Mouse (Mus musculus): ENCODE measurements around the gene Zfp64. TPM values are rescaled to one million over a fixed set of nuclear protein-coding genes. Genes with fewer than 3 reads are reported as not detected.

Zfp64 gene
- polyA plus RNA-seq (2014; fragmentation: Illumina TruSeq; extraction: RNeasy Lipid Tissue Mini Kit (QIAGEN cat#74804); ENCODE audit: low replicate concordance): 0.67 TPM

DNA sequence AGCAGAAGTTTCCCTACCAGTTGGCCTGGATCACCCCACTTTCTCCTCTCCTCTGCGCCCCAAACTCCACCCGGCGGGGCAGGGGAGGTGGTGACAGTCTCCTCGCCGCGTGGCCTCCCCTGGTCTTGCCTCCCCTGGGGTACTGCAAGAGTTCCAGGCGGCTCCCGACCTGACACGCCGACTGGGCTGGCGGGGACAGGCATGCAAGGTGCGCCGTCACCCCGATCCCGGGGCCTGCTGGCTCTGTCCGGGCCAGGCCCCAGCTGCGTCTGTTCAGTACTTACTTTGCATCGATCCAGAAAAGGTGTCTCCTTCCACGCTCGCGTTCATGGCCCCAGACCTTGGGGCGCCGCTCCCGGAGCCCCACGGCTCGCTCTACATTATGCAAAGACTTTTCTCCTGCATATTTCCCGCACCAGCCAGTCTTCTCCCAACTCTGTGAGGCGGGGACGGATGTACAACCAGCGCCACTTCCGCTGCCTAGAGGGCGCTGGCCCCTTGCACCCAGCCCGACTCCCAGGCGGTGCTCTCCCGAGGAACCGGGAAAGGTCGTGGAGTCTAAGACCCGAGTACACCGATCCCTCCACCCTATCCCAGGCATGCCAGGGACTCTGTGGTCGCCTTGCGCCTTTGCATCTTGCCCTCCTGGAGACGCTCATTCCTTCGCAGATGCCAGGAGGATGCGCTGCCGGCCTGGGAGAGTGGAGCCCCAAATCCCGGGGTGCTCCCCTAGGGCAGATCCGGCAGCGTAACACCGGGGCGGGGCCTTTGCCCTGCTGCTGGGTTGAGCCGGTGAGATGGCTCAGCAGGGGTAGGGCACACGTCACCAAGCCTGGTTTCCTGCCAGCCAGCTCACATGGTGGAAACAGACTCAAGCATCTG lies at the start of gene Zfp64:
TSS of gene Zfp64 (minus strand) at position 753 of the 882 bp plus-strand sequence.

Other genes with a start within 250 kb of the Zfp64 start
- 7.4 TPM for gene Atp9a, start 213.2 kb downstream of the Zfp64 start, polyA plus RNA-seq (2014; fragmentation: Illumina TruSeq; extraction: RNeasy Lipid Tissue Mini Kit (QIAGEN cat#74804); ENCODE audit: low replicate concordance)
- gene Sall4, start 187.6 kb downstream of the Zfp64 start, polyA plus RNA-seq (2014; fragmentation: Illumina TruSeq; extraction: RNeasy Lipid Tissue Mini Kit (QIAGEN cat#74804); ENCODE audit: low replicate concordance): not detected

Data from small intestine, adult 10 weeks (tissue).